Mouse (Mus musculus) lung, postnatal 36 days (tissue): ENCODE data around the gene Calm5.
A peak's percentile ranks its signal among the peaks of the same experiment; 100 is the strongest.
"Not testable (repeated sequence)": the region's sequence is repeated elsewhere in the genome, so short reads cannot be mapped to it uniquely, and the experiment has no call there.

ENCODE experiments used
- DNase-seq: peaks from one replicate; pipeline ENCODE4 v3.0.0; 2022; ENCODE audit warnings: mixed read lengths

The Calm5 gene

DNA sequence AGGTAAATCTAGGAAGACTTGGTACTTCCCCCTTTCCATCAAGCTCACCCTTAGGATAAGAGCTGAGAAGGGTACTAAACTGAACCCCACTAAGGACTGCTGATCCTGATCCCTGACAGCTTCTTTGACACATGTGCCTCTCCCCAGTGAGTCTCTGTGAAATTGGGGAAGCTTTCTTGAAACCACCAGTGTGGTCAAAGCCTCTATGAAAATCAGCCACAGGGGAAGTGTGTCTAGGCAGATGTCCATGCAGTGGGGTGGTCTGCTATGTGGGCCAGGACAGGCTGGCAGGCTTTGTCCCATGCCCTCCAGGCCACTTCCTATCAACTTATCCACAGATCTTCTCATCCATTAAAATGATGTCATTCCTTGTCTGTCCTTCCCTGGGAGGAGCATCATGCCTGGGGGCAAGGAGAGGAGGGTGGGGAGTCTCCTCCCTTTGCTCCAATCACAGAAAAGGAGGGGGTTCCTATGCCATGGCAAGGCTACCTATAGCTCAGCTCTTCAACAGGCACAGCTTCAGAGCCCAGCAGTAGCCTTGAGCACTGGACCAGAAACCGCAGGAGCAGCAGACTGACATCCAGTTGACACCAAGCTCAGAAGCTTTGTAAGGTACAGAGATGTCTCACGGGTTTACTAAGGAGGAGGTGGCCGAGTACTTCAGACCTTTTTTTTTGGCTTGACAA is at the start of gene Calm5:
Calm5 (plus strand) TSS at position 526 of the 686 bp plus-strand sequence.
- DNase-seq: not testable (repeated sequence)

- DNase-seq: no peak
Observed at GRCm38 (mm10) chr13:3804186-3804585, 49.8 kb upstream of the Calm5 start, which contains the start of gene Calml3. TSS of gene Calml3 (minus strand) at chr13:3804316.

DNA sequence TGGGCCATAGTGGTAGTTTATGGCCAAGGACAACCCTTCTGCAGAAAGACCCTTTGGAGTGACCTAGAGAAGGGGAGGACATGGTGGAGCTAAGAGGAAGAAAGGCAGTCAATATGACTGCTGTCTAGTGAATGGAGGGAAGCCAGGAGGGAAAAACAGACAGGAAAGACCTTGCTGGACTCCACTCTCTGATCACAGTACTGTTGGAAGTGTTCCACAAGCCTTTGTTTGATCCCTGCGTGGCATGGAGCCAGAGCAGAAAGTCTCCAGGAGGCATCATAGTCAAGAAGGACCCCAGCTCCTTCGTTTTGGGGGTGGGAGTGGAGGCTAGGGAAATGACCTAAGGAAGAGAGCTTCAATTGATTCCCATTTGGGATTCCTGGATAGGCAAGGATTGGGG is 48.8 kb upstream of the Calm5 start:
- peak; percentile 27 for DNase-seq

GRCm38 (mm10) chr13:3805638-3806037 is 48.3 kb upstream of the Calm5 start:
- DNase-seq: peak; percentile 38

DNA sequence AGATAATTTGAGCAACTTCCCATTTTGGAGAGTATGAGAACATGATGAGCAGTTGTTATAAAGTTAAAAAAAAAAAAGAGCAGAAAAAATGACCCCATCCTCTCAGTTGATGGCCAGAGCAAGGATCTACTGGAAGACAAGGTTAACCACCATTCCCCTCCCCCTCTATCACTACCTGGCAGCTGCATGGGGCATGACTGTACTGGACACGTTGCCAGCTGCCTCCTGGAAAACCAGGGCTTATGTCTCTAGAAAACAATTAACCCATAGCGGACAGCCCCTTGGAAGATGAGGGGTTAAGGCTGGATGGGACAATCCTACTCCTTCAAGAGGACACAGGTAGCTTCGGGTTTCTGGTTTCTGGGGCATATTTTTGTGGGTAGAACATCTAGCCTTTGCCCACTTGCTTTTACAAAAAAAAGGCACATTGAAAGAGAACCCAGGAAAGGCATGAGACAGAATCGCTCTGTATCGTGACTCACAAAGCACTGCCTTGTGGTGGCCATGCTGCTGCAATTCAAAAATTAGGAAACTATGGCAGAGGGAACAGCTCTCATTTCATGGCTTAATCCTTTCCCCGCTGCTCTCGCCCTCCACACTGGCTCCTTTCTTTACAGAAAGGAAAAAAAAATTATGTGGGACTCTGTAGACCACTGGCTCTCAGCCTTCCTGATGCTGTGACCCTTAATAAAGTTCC is 46.7 kb upstream of the Calm5 start:
- peak; percentile 37 for DNase-seq

- DNase-seq: peak; percentile 46
Observed at GRCm38 (mm10) chr13:3818012-3818739, 35.8 kb upstream of the Calm5 start.

DNA sequence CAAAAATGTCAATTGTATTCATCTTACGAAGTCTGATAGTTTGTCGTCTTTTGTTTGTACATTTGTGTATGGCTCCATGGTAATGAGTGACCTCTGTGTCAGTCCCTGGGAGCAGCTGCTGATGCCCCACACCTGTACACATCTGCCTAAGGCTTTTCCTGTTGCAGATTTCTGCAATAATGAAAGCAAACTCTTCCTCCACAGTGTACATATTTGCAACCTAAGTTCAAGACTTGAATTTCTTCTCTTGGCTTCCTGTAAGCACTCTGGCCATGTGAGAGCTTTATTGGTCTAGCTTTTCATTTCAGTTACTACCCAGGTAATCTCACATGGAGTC is 35.3 kb upstream of the Calm5 start:
- DNase-seq: no peak

- DNase-seq: no peak
Observed at GRCm38 (mm10) chr13:3822105-3822504, 31.9 kb upstream of the Calm5 start.

DNA sequence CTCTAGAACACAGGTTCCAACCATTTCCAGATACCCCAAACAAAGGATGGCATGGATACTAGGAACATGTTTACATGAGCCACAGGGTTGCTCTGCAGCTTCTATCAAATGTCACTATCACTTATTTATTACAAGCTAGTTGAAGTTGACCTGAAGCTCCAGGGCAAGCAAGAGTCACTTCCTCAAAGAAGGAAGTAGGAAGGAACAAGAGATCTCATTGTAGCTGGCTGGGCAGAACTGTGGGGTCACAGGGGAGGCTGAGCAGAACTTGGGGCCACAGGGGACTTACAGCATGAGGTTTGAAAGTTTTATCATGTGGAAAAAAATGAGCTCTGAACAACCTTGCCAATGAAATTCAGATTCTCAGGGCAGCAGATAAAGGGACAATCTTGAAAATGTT is 28.2 kb upstream of the Calm5 start:
- DNase-seq: no peak

GRCm38 (mm10) chr13:3831546-3831945 is 22.4 kb upstream of the Calm5 start:
- peak; percentile 32 for DNase-seq

DNA sequence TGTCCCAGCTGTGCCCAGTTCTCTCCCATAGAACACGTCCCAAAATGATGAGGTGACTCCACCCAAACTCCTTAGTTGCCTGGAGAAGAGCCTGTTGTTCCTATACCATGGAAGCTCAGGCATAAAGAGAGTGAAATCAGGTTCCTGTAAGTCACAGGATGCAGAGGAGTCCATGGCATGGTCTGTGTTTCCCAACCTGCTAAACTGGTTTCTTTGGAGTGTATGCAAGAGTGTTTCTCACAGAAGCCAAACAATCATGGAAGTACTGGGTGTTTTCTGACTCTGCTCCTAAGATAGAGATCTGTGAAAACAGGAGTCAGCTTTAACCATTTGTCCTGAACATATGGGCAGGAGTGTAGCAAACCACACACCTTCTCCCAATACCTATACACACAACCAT is 22.0 kb upstream of the Calm5 start:
- peak; percentile 70 for DNase-seq

DNA sequence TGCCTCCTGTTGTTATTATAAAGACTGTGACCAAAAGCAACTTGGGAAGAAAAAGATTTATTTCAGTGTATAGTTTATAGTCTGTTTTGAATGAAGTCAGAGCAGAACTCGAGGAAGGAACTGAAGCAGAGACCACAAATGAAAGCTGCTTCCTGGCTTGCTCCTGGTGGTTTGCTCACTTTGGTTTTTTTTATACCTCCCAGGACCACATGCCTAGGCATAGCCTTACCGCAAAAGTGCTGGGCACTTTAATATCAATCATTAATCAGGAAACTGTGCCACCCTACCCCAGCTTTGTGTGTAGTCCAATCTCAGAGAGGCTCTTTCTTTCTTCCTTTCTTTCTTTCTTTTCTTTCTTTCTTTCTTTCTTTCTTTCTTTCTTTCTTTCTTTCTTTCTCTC is 21.5 kb upstream of the Calm5 start:
- peak; percentile 45 for DNase-seq

DNA sequence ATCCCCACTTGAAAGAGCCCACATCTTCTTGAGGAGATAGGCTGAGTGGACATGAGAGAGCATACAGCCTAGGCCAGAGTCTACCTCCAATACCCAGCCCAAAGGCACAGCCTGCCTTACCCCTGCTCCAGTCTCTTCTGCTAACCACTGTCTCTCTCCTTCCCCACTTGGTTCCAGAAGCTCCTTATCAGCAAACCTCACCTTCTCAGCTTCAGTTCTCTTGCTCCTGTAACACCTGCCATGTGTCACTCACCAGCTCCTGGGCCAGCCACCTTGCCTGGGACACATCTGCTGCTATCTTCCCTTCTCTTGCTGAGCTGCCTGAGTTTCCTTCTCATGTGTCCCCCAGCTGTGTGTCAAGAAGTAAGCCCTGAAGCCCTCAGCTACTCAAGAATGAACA is 20.3 kb upstream of the Calm5 start:
- DNase-seq: not testable (repeated sequence)

DNA sequence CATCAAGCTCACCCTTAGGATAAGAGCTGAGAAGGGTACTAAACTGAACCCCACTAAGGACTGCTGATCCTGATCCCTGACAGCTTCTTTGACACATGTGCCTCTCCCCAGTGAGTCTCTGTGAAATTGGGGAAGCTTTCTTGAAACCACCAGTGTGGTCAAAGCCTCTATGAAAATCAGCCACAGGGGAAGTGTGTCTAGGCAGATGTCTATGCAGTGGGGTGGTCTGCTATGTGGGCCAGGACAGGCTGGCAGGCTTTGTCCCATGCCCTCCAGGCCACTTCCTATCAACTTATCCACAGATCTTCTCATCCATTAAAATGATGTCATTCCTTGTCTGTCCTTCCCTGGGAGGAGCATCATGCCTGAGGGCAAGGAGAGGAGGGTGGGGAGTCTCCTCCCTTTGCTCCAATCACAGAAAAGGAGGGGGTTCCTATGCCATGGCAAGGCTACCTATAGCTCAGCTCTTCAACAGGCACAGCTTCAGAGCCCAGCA is 16.6 kb upstream of the Calm5 start, which contains the start of gene Calm4:
Calm4 (plus strand) TSS at position 446 of the 496 bp plus-strand sequence.
- DNase-seq: not testable (repeated sequence)

DNA sequence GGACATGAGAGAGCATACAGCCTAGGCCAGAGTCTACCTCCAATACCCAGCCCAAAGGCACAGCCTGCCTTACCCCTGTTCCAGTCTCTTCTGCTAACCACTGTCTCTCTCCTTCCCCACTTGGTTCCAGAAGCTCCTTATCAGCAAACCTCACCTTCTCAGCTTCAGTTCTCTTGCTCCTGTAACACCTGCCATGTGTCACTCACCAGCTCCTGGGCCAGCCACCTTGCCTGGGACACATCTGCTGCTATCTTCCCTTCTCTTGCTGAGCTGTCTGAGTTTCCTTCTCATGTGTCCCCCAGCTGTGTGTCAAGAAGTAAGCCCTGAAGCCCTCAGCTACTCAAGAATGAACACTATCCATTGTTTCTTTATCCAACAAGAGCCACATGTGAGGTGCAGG is 13.3 kb upstream of the Calm5 start:
- DNase-seq: not testable (repeated sequence)

GRCm38 (mm10) chr13:3850330-3850729 is 3.6 kb upstream of the Calm5 start:
- no peak for DNase-seq

DNA sequence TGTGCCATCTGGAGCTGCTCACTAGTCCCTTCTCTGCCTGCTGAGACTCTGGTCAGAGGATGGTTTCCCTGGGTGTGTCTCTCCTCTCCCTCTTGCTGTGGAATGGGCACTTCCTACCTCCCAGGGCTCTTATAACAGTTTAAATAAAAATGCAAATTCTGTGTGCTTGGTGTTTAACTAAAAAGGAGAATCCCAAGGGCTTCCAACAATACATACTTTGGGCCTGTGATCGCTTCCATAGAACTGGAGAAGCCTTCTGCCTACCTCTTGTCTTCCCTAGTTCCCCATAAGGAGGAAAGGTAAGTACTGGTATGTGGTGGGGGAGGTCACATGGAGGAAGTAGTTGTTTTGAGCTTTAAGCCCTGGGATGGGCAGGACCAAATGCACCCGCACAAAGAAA is 883 bp downstream of the Calm5 start:
- no peak for DNase-seq

DNA sequence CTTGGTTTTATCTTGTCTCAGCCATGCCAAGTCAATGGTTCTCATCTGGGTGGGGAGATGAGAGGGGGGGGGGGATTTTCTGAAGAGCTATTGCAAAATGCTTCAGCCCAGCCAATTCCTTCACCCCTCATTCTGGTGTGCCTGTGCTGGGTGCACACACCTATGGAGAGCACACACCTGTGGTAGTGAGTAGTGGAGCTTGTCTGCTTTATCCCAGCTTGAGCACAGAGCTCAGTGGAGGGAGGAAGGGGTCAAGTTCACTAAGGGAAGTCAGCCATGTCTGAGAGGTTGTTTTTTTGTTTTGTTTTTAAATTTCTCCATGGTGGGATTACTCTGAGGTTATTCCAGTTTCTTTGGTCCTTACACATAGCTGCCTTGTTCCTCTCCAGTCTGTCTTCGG is 2.3 kb downstream of the Calm5 start:
- DNase-seq: no peak

- no peak for DNase-seq
Observed at GRCm38 (mm10) chr13:3861251-3861650, 7.3 kb downstream of the Calm5 start.

- no peak for DNase-seq
Observed at GRCm38 (mm10) chr13:3862325-3862724, 8.4 kb downstream of the Calm5 start.

- DNase-seq: no peak
Observed at GRCm38 (mm10) chr13:3862922-3863580, 9.1 kb downstream of the Calm5 start.

DNA sequence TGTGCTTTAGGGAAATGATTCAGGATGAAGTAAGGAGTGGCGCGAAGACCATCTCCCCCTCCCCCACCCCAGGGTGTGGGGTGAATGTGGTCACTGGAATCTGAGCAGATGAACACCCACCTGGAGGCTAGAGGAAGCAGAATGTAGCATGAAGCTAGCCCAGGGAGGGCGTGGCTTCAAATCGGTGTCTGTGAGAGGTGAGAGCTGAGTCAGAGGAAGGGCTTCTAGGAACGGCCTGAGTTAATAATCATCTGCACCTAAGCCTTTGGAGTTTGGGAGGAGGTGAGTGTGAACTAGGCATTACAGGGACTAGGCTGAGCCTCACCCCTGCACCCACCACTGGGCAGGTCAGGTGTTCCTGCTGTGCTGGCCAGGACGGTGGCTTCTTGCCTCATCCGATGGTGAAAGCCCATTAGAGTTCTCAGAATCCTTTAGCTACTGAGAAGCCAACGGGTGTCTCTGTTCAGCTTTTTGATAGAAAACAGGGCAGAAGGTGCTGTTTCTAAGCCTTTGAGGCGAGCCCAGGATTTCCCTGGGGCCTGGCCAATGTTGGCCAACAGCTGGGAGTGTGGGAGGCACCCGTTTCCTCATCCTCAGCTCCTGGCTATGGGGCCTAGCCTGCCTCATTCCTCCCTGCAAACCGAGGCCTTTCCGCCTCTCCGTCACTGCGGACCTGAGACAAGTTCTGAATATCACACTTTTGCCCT is 11.8 kb downstream of the Calm5 start:
- DNase-seq: peak; percentile 68
